Comparison of ENCODE assay signal across 31 mouse cellular contexts in the genomic region with DNA sequence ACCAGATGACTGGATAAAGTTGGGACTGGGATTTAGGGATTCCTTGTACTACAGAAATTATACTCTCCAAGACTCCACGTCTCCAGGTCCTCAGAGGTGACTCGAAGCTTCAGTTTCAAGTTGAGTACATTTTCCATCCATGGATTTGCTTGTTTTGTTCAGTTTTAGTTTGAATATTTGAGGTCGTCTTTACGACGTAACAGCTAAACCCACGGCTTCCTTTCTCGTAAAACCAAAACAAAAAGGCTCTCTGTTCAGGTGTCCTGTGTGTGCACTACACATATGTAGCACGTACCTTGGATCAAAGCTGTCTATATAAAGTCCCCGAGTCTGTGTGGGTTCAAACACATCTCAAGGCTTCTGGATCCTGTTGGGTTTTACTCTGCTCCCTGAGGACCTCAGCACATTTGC. TPM values are rescaled to one million over a fixed set of nuclear protein-coding genes. Genes with fewer than 3 reads are reported as not detected.
DNase-seq lines count a peak whose midpoint lies in the region; ATAC-seq and TF ChIP-seq lines count a peak whose summit lies in the region.
"Had no signal": no experiment of that assay in that cellular context is flagged by ENCODE, and none has a peak within 500 bp of the region (broad histone marks: within the 10 kb centered on the region; RNA-seq: fewer than 3 reads in every experiment).

No protein-coding gene starts in this region.

- H3K4me2 ChIP-seq in limb, embryonic 15.5 days = no peak overlapping the region
- no peak overlapping the region for H3K4me2 ChIP-seq in forebrain, postnatal 0 days (ENCODE audit: low read depth)
- H3K4me2 ChIP-seq in hindbrain, embryonic 13.5 days = no peak overlapping the region
- H3K4me2 ChIP-seq: heart, embryonic 12.5 days; liver, embryonic 12.5 days had no signal

- no peak for ATAC-seq in limb, embryonic 15.5 days (ENCODE audit: insufficient number of reproducible peaks, low FRiP score, low TSS enrichment, low read depth)
- ATAC-seq in forebrain, postnatal 0 days = no peak
- no peak for ATAC-seq in hindbrain, embryonic 13.5 days (ENCODE audit: low FRiP score)
- ATAC-seq: forebrain, embryonic 16.5 days; hindbrain, postnatal 0 days; liver, embryonic 12.5 days had no signal

- no peaks in the 10 kb centered on the region for H3K27me3 ChIP-seq in limb, embryonic 15.5 days
- no peaks in the 10 kb centered on the region for H3K27me3 ChIP-seq in forebrain, postnatal 0 days (ENCODE audit: insufficient read depth, low read length)
- no peaks in the 10 kb centered on the region for H3K27me3 ChIP-seq in hindbrain, embryonic 13.5 days
- H3K27me3 ChIP-seq: heart, embryonic 12.5 days; liver, embryonic 12.5 days had no signal

- H3K27ac ChIP-seq in limb, embryonic 15.5 days = peak overlapping the region; percentile 61
- H3K27ac ChIP-seq in forebrain, postnatal 0 days (ENCODE audit: low read depth, low read length) = no peak overlapping the region
- H3K27ac ChIP-seq in hindbrain, embryonic 13.5 days = no peak overlapping the region
- H3K27ac ChIP-seq: embryonic facial prominence, embryonic 10.5 days; forebrain, embryonic 10.5 days; hindbrain, embryonic 10.5 days; hindbrain, postnatal 0 days; kidney, postnatal 0 days; liver, embryonic 12.5 days had no signal

- H3K4me1 ChIP-seq in limb, embryonic 15.5 days = no peaks in the 10 kb centered on the region
- H3K4me1 ChIP-seq in forebrain, postnatal 0 days (ENCODE audit: insufficient read depth) = no peaks in the 10 kb centered on the region
- H3K4me1 ChIP-seq in hindbrain, embryonic 13.5 days (replicated peaks) = no peaks in the 10 kb centered on the region
- H3K4me1 ChIP-seq: embryonic facial prominence, embryonic 10.5 days; heart, embryonic 12.5 days; hindbrain, embryonic 10.5 days; liver, embryonic 12.5 days had no signal

- H3K9ac ChIP-seq in limb, embryonic 15.5 days = no peak overlapping the region
- H3K9ac ChIP-seq in forebrain, postnatal 0 days = no peak overlapping the region
- no peak overlapping the region for H3K9ac ChIP-seq in hindbrain, embryonic 13.5 days
- H3K9ac ChIP-seq: heart, embryonic 12.5 days; liver, embryonic 12.5 days had no signal

- TF ChIP-seq CTCF in forebrain, postnatal 0 days (IDR thresholded peaks at IDR 0.05; ENCODE audit: low read depth) = no peak

- H3K36me3 ChIP-seq in limb, embryonic 15.5 days = no peaks in the 10 kb centered on the region
- no peaks in the 10 kb centered on the region for H3K36me3 ChIP-seq in forebrain, postnatal 0 days (ENCODE audit: insufficient read depth)
- H3K36me3 ChIP-seq in hindbrain, embryonic 13.5 days = no peaks in the 10 kb centered on the region
- H3K36me3 ChIP-seq: embryonic facial prominence, embryonic 10.5 days; forebrain, embryonic 10.5 days; heart, embryonic 12.5 days; hindbrain, embryonic 10.5 days; liver, embryonic 12.5 days had no signal

- H3K4me3 ChIP-seq in limb, embryonic 15.5 days = no peak overlapping the region
- no peak overlapping the region for H3K4me3 ChIP-seq in forebrain, postnatal 0 days (ENCODE audit: low read depth, low read length)
- H3K4me3 ChIP-seq in hindbrain, embryonic 13.5 days = no peak overlapping the region
- H3K4me3 ChIP-seq: embryonic facial prominence, embryonic 10.5 days; forebrain, embryonic 10.5 days; heart, embryonic 12.5 days; hindbrain, embryonic 10.5 days; liver, embryonic 12.5 days had no signal

- WGBS in limb, embryonic 15.5 days = 56% methylated on average over 9 of the region's 9 CpGs
- 92% methylated on average over 9 of the region's 9 CpGs for WGBS in forebrain, postnatal 0 days
- 92% methylated on average over 9 of the region's 9 CpGs for WGBS in hindbrain, embryonic 13.5 days

- DNase-seq in lung, postnatal 25 days (ENCODE audit: low spot score) = peak; percentile 2
- no peak for DNase-seq in lung, postnatal 4 days
- peak; percentile 16 to 22 for DNase-seq in thymus, postnatal 10 days (ENCODE audit: low spot score in 2 of 2)
- no peak for DNase-seq in urinary bladder, adult 2 months (ENCODE audit: low spot score)
- no peak for DNase-seq in forebrain, postnatal 0 days
- DNase-seq in kidney, postnatal 14 days = no peak
- DNase-seq: adrenal gland, postnatal 14 days; cerebellum, adult 9-11 months; gastrocnemius, postnatal 25 days; heart, adult 18-20 months; heart, postnatal 10 days; kidney, adult 18-20 months; lung, adult 18-20 months; lung, postnatal 10 days; midbrain, embryonic 14.5 days had no signal

- no peaks in the 10 kb centered on the region for H3K9me3 ChIP-seq in limb, embryonic 15.5 days
- no peaks in the 10 kb centered on the region for H3K9me3 ChIP-seq in forebrain, postnatal 0 days (ENCODE audit: low read length)
- H3K9me3 ChIP-seq in hindbrain, embryonic 13.5 days = no peaks in the 10 kb centered on the region
- H3K9me3 ChIP-seq: embryonic facial prominence, embryonic 10.5 days; forebrain, embryonic 10.5 days; heart, embryonic 12.5 days; hindbrain, embryonic 10.5 days; liver, embryonic 12.5 days had no signal

RNA-seq across cellular contexts. Expression of a gene that starts 22.0 kb away (rescaled TPM):
- polyA plus RNA-seq in limb, embryonic 15.5 days (2015; fragmentation: Nextera tagmentation; extraction: Ambion mirVana) = 0.29 and 0.51 TPM in 2 replicates
- 0.10 and 0.11 TPM in 2 replicates for polyA plus RNA-seq in urinary bladder, adult 2 months (2012; rRNA removed)
- 0.10 TPM in 1 of 2 replicates, not detected in the other for total RNA-seq in forebrain, postnatal 0 days (2014; rRNA removed)
- not detected in 2 replicates for polyA plus RNA-seq in forebrain, postnatal 0 days (2015; fragmentation: Nextera tagmentation; extraction: Ambion mirVana)
- not detected in 2 replicates for polyA plus RNA-seq in hindbrain, embryonic 13.5 days (2015; fragmentation: Nextera tagmentation; extraction: Ambion mirVana)
- total RNA-seq: gastrocnemius, postnatal 25 days; hindbrain, postnatal 0 days; layer of hippocampus, postnatal 14 days; left cerebral cortex, adult 8-10 months; megakaryocyte-erythroid progenitor cell, adult 5-6 weeks had no signal
- polyA plus RNA-seq: brain, embryonic 14.5 days; embryonic facial prominence, embryonic 10.5 days; forebrain, embryonic 10.5 days; forebrain, embryonic 16.5 days; heart, embryonic 12.5 days; hindbrain, embryonic 10.5 days; hindbrain, postnatal 0 days; kidney, postnatal 0 days; liver, embryonic 12.5 days; midbrain, embryonic 14.5 days; neural tube, embryonic 14.5 days; stomach, embryonic 16.5 days had no signal

Comparison
In these comparisons a context has a peak if more than half of its experiments do, and no peak if none do; other contexts are left out.
1. DNase-seq: peak in lung, postnatal 25 days (single experiment) and thymus, postnatal 10 days (2 of 2); none in lung, postnatal 4 days (0 of 2), urinary bladder, adult 2 months (single experiment), forebrain, postnatal 0 days (single experiment) and kidney, postnatal 14 days (single experiment).